ENCODE assay signal across 8 mouse cellular contexts in genomic region chr17:3792597-3792996, GRCm38 (mm10).
DNase-seq lines count a peak whose midpoint lies in the region; ATAC-seq lines count a peak whose summit lies in the region.
"Had no signal": no experiment of that assay in that cellular context is flagged by ENCODE, and none has a peak within 500 bp of the region (broad histone marks: within the 10 kb centered on the region; RNA-seq: fewer than 3 reads in every experiment).

No protein-coding gene starts in this region.

- no peaks in the 10 kb centered on the region for H3K36me3 ChIP-seq in midbrain, embryonic 15.5 days (replicated peaks)

- ATAC-seq in midbrain, embryonic 15.5 days (replicated peaks): 0 out of 2 replicates have a peak, but pooled peaks have one; percentile 42

- no peaks in the 10 kb centered on the region for H3K27me3 ChIP-seq in midbrain, embryonic 15.5 days (replicated peaks)

- no peaks in the 10 kb centered on the region for H3K4me1 ChIP-seq in midbrain, embryonic 15.5 days

- DNase-seq in testis, postnatal 10 days (ENCODE audit: low spot score): peak; percentile 45
- DNase-seq in testis, postnatal 14 days (ENCODE audit: low spot score): no peak
- DNase-seq in cerebellum, adult 9-11 months: peak; percentile 3
- DNase-seq in frontal cortex, postnatal 36 days (ENCODE audit: low spot score in 2 of 2): peak; percentile 6 to 40
- peak; percentile 15 to 55 for DNase-seq in layer of hippocampus, postnatal 14 days (ENCODE audit: low spot score in 2 of 2)
- no peak for DNase-seq in thymus, postnatal 25 days

- H3K4me2 ChIP-seq in midbrain, embryonic 15.5 days: no peak overlapping the region

- no peak overlapping the region for H3K9ac ChIP-seq in midbrain, embryonic 15.5 days

- H3K9me3 ChIP-seq in midbrain, embryonic 15.5 days: no peaks in the 10 kb centered on the region

- H3K4me3 ChIP-seq in midbrain, embryonic 15.5 days: no peak overlapping the region
- H3K4me3 ChIP-seq: erythroblast, embryonic 14.5 days had no signal

- WGBS in midbrain, embryonic 15.5 days: 27% methylated on average over 2 of the region's 2 CpGs

- H3K27ac ChIP-seq in midbrain, embryonic 15.5 days: no peak overlapping the region

Comparison
In these comparisons a context has a peak if more than half of its experiments do, and no peak if none do; other contexts are left out.
1. DNase-seq: peak in testis, postnatal 10 days (single experiment), cerebellum, adult 9-11 months (single experiment), frontal cortex, postnatal 36 days (2 of 2) and layer of hippocampus, postnatal 14 days (2 of 2); none in testis, postnatal 14 days (single experiment) and thymus, postnatal 25 days (single experiment).